Mouse (Mus musculus) NIH3T3 (cell line): ENCODE data around the gene Tmem161a.

Source experiments
- DNase-seq: peaks from one replicate; pipeline ENCODE4 v3.0.0-alpha.2; 2012; ENCODE audit warnings: low read depth

The Tmem161a gene

DNA sequence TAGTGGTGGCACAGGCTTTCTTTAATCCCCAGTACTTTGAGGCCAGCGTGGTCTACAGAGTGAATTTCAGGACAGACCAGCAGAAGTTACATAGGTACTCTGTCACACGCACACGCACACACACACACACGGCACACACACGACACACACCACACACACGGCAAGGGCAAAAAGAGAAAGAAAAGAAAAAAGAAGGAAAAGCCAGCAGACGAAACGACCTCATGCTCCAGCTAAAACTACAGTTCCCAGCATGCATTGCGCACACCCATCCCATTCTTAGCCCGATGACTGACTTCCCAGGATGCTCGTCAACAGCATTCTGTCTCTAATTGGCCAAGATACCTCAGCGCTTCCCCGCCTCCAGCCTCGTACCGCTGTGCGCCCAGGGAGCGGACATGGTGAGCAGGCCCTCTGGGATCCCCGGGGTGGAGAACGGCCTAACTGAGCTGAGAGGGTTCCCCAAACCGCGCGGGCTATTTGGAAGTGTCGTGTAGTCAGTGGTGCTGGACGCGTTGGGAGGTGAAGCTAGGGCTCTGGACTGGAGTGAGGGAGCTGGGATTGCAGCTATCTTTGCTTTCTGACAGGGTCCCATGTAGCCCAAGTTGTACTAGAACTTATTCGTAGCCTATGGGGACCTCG lies at the start of gene Tmem161a:
Tmem161a (plus strand) TSS at position 314 of the 639 bp plus-strand sequence.
- DNase-seq, result peak; percentile 97

DNA sequence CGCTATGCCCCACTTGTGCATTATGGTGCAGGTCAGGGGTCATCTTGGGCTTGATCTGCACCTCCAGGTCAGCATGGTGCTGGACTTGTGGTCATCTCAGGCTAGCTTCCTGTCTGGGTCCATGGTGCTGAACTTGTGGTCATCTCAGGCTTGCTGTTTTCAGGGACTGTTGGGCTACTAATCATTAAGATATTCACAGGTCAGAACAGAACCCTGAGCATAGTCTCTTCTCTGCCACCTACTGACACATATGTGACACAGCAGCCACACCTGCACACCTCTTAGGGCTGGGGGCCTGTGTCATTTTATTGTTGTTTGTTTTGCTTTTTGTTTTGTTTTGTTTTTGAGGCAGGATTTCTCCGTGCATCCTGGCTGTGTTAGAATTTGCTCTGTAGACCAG lies 49.3 kb upstream of the Tmem161a start:
- peak; percentile 46 for DNase-seq

DNA sequence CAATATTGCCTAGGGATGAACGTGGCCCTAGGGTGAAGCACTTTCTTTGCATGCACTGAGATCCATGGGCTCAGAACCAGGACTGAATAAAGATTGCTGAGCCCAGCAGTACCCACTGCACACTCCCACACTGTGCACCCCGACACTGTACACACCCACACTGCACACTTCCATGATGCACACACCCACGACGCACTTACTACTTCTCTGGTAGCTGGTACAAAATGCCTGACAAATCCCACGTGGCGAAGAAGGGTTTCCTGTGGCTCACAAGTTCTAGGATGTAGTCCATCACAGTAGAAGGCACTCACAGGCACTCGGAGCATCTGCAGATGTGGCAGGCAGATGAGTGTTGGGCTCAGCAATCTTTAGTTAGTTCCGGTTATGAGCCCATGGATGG lies 47.2 kb upstream of the Tmem161a start:
- DNase-seq, result no peak

DNA sequence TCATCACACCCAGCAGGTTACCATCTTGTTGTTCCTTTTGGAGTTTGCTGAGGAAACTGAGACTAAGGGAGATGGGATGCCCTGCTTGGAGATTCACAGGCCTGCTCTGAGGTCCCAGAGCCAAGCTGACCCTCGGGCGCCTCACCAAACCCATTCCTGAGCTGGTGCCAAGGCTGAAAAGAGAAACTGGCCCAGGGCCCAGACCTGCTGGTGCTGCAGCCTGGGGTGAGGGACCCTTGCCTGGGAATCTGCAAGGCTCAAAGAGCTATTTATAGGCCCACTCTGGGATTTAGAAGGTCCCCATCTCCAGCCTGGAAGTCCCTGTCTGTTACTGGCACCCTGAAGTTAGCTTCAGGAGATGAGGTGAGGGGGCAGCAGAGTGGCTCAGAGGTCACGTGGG lies 43.7 kb upstream of the Tmem161a start:
- peak; percentile 70 for DNase-seq

DNA sequence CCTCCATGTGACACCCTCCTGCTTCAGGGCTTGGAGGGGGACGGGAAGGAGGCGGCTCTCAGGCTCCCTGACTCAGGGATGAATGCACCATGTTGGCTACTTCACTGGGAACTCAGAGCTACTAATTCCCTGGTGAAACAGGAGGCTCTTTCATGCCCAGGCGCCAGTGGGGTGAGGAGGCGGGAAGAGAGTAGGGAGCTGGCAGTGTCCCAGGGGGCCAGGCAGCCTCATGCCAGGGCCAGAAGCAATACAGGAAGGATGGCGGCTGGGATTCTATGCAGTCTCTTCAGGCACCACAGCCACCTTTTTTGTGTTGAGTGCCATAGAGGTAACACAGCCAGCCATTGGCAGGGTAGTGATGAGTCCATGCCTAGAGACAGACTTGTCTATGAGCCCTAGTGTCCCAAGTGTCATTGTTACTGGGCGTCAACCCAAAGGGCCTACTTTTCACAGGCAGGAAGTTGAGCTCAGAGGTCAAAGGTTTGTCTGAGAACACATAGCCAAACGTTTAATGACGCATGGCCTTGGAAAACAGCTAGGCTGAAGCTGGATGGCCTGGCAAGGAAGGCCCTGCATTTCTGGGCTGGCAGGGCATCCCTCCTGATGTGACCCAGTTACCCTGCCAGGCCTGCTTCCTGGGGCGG lies 42.7 kb upstream of the Tmem161a start:
- peak; percentile 77 for DNase-seq

DNA sequence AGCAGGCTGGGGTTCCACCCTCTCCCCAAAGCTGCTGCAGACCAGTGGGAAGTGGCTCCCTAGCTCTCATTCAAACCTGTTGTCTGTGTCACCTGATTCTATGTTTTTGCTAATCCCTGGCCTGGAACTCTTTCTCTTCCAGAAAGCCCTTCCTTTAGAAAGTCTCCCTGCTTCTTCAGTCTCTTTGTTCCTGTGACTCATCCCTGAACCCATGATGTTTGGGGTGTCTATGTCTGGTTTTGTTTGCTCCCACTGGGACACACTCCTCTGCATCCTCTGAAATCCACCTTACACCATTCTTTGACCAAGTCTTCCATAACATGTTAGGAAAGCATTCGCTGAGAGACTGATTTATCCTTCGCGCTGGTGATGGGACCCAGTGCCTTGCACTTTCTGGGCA lies 42.1 kb upstream of the Tmem161a start:
- DNase-seq, result peak; percentile 51

DNA sequence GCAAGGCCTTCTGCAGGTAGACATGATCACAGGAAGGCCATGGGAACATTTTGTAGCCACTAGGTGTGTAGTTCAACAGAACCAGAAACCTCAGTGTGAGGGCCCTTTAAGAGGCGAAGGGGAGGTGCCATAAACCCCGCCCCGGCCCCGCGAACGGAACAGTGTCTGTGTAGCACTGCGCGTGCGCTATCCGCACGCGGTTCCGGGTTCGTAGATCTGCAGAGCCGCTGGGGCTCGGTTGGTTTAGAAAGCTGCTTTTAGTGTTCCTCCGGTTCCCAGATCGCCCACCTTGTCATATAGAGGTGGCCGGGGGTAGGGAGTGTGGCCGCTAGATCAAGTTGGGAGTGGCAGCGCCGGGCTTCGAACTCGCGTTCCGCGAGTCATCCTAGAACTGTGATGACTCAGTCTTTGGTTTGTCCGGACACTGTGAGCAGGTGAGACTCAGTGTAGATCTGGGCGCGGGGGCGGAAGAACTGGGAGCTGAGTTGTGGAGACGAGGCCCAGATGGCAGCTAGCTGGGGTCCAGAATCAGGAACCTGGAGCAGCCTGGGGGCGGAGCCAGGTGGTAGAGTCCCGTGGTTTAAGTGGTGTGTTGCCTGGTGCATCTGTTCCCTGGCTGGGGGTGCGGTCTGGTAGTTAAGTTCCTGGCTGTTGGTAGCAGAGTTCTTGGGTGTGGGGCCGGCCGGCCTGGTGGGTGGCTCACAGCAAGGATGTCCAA lies 40.8 kb upstream of the Tmem161a start, which contains the start of gene Nr2c2ap:
Nr2c2ap (plus strand) TSS at position 168 of the 718 bp plus-strand sequence.
- DNase-seq, result peak; percentile 96

GRCm38 (mm10) chr8:70134086-70134485 lies 38.1 kb upstream of the Tmem161a start:
- no peak for DNase-seq

DNA sequence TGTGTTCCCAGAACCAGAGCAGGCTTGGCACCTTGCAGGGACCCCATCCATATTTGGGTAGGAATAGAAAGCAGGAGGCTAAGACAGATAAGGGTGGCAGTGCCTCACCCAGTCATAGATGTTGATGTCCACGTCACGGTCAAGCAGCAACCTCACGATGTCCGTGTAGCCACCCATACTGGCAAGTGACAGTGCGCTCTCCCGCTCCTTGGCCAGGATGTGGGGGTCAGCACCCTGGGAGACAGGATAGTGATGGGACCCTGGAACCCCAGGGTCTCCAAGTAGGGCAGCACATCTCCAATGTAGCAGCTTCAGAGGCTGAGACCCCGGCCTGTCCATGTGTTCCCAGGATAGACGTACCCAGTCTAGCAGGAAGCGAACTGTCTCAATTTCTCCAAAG lies 37.2 kb upstream of the Tmem161a start:
- no peak for DNase-seq

- no peak for DNase-seq
Measured at GRCm38 (mm10) chr8:70136591-70136990, 35.6 kb upstream of the Tmem161a start.

DNA sequence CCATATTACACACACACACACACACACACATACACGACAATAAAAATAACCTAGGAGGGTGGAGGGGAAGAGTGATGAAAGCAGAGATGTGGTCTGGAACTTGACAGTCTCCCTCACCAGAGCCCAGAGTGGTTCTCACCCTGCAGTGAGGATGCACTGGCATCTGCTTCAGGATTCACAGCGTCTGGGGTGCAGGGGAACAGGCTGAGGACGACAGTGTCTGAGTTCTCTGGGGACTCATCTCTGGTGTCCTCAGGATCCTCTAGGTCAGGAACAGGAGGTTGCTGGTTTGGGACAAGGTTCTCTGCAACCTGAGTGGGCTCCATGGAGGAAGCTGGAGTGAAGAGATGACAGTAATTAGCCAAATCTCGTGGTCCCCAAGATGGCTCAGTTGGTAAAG lies 34.3 kb upstream of the Tmem161a start:
- DNase-seq, result no peak

DNA sequence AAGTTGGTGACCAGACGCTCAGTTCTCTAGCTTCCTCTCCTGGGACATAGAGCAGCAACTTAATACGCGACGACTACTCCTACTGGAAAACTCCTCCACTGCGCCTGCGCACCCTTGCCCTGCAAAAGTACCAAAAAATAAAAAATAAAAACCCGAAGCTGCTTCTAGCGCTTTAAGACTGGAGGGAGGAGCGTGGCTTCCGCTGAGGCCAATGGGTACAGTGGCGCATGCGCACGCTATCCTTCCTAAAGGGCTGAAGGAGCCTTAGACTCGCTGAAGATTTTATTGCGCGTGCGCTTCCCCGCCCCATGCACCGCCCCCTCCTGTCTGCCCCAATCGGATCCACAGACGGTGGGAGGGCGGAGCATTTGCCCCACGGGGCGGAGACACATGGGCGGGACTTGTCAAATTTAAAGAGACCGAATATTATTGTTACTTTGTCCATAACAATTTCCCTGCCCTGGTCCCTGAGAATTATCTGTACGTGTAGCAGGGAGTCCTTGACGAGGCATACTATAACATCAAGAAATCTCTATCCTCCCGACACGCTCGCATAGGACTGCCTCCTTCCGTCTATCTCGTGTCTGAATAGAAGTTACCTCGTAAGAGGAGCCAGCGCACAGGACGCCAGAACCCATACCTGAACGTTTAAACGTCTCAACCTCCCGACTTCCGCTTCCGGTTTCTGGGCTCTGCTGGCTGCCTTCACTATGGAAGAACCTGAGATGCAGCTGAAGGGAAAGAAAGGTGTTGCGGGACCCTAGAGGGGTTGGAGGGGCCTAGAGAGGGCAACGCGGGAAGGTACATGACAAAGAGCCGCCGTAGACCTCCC lies 32.9 kb upstream of the Tmem161a start, which contains the start of the genes Rfxank, Borcs8 and Mef2b:
Rfxank (minus strand) TSS at position 129 of the 832 bp plus-strand sequence.
Borcs8 (plus strand) TSS at position 474 of the 832 bp plus-strand sequence.
Mef2b (plus strand) TSS at position 686 of the 832 bp plus-strand sequence.
- peak; percentile 100 for DNase-seq

DNA sequence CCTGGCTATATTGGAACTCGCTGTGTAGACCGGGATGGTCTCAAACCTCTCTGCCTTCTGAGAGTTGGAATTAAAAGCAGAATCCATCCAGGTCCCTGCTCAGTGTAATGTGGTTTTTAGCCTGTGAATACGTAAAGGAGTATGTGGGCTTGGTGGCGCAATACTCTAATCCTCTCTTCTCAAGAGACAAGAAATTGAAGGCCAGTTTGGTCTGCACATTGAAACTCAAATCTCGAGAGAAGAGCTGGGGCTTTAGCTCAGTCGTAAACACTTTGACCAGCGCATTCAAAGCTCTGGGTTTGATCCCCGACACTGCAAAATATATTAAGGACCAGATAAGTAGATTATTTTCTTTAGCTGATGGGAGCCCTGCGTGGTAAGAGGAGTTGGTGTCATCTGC lies 32.2 kb upstream of the Tmem161a start:
- peak; percentile 56 for DNase-seq

- no peak for DNase-seq
Measured at GRCm38 (mm10) chr8:70147678-70148607, 24.2 kb upstream of the Tmem161a start.

DNA sequence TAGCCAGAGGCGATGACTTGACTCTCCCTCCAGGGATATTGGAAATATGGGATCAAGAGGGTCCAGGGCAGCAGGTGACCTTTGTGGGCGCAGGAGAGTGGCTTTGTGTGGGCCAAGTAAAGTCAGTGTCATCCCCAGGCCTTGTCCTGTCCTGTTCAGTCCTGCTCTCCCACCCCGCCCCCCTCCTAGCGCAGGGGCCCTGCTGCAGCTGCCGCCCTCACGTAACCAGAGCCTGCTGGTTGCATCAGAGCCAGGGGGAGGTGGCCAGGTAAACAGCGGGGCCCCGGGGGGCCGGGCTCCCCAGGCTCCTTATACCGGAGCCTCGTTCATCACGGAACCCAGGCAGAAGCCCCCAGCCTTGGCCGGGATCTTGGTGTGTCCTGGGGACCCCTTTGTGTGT lies 22.0 kb upstream of the Tmem161a start:
- DNase-seq, result no peak

DNA sequence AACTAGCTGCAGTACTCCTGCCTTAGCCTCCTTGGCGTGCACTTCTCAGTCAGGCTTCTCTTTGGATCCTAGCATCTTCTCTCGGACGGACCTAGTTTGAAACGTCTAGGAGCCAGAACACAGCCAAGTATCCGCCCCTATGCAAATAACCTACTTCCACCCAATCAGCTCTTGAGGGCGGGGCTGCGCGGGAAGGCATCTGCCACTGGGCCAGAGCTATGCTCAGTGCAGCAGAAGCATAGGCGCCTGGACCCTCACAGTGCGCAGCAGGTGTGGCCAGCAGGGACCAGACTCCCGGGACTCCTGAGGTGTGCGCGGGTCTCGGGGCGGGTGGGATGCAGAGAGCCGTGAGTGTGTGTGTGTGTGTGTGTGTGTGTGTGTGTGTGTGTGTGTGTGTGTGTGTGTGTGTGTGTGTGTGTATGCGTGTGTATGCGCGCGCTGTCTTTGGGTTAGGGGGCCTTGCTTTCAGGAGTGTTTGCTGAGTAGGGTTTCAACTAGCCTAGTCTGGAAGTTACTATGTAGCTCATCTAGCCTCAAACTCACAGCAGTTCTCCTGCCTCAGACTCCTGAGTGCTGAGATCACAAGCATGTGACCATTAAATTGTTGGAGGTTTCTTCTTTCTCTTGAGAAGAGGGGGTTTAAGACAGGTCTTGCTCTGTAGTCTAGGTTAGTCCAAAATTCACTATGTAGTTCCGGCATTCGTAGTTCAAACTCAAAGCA lies 19.5 kb upstream of the Tmem161a start:
- DNase-seq, result peak; percentile 86

GRCm38 (mm10) chr8:70157240-70157800 lies 14.8 kb upstream of the Tmem161a start:
- DNase-seq, result no peak

- DNase-seq, result peak; percentile 73
Measured at GRCm38 (mm10) chr8:70158069-70158853, 13.9 kb upstream of the Tmem161a start.

DNA sequence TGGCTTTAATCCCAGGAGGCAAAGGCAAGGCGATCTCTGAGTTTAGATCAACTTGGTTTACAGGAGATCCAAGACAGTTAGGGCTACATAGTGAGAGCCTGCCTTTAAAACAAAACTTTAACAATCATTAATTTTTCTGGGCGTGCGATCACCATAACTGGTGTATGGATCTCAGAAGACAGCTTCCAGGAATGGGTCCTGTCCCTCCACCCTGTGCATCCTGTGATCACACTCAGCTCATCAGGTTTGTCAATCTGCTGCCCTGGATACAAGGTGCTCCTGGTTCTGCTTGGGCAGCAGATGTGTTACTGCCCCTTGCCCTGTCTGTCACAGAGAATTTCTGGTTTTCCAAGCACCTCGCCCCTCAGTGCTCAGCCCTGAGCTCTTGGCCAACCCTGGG lies 12.9 kb upstream of the Tmem161a start:
- no peak for DNase-seq
